Mouse (Mus musculus) kidney, embryonic 14.5 days (tissue): ENCODE results near the gene Nck2. TPM values are rescaled to one million over a fixed set of nuclear protein-coding genes. Genes with fewer than 3 reads are reported as not detected.

ENCODE experiments used
- ATAC-seq: fragments of 200-750 bp; cut with Nextera tagmentation; 2 replicates; pipeline ENCODE4 v1.8.0; 2017; ENCODE audit warnings: moderate number of reproducible peaks, mild to moderate bottlenecking, moderate TSS enrichment, moderate library complexity; ENCODE audit not compliant: low FRiP score, low TSS enrichment
- H3K27ac ChIP-seq: fragments of 300-500 bp; sonication (generic); 2 replicates; pipeline ENCODE4 v1.5.1; 2014; ENCODE audit warnings: low read depth, mild to moderate bottlenecking, low read length, moderate library complexity, mixed read lengths
- H3K27me3 ChIP-seq: fragments of 300-500 bp; sonication (generic); 2 replicates; pipeline ENCODE4 v1.6.1; 2014; ENCODE audit warnings: mild to moderate bottlenecking, low read length; ENCODE audit not compliant: control insufficient read depth, insufficient read depth
- H3K36me3 ChIP-seq: fragments of 300-500 bp; sonication (generic); 2 replicates; pipeline ENCODE4 v1.6.1; 2014; ENCODE audit warnings: low read length, mixed read lengths; ENCODE audit not compliant: control insufficient read depth, insufficient read depth
- H3K4me1 ChIP-seq: fragments of 300-500 bp; sonication (generic); 2 replicates; pipeline ENCODE4 v1.6.1; 2014; ENCODE audit warnings: low read length, mixed read lengths; ENCODE audit not compliant: control insufficient read depth, insufficient read depth
- H3K4me2 ChIP-seq: fragments of 300-500 bp; sonication (generic); replicated peaks from 2 replicates; pipeline ENCODE4 v1.6.1; 2014; ENCODE audit warnings: low read depth, mild to moderate bottlenecking, low read length
- H3K4me3 ChIP-seq: fragments of 300-500 bp; sonication (generic); 2 replicates; pipeline ENCODE4 v1.5.1; 2014; ENCODE audit warnings: mild to moderate bottlenecking, low read length
- H3K9ac ChIP-seq: fragments of 300-500 bp; sonication (generic); 2 replicates; pipeline ENCODE4 v1.6.1; 2014; ENCODE audit warnings: low read depth, mild to moderate bottlenecking, low read length, moderate library complexity
- H3K9me3 ChIP-seq: fragments of 300-500 bp; sonication (generic); 2 replicates; pipeline ENCODE4 v1.6.1; 2016; ENCODE audit warnings: low read length; ENCODE audit not compliant: control insufficient read depth
- WGBS: fragments of 180-500 bp; shearing (Covaris S2); extraction: QIAGEN DNeasy Blood & Tissue Kit; methylation state at CpG from one replicate; pipeline ENCODE4 v1.1.7; 2014; 5-methylcytosine and 5-hydroxymethylcytosine counted together
- polyA plus RNA-seq: library from polyadenylated mRNA; unstranded; fragments of >200 nt; fragmentation: Nextera tagmentation; extraction: Ambion mirVana; gene quantifications from 2 replicates; pipeline ENCODE4 v1.2.1, GENCODE M21; 2014

Nck2 gene
- polyA plus RNA-seq, 1 experiment from 2014 or later = 54.0 TPM

- no peak for ATAC-seq
Observed at GRCm38 (mm10) chr1:43599483-43599882, 155.1 kb downstream of the Nck2 start.

GRCm38 (mm10) chr1:43601054-43601453 lies 156.7 kb downstream of the Nck2 start:
- WGBS = 54% methylated on average over 8 of the region's 8 CpGs
- H3K27me3 ChIP-seq = no peaks in the 10 kb centered on the region
- H3K4me2 ChIP-seq = no peak overlapping the region
- H3K4me3 ChIP-seq = no peak overlapping the region
- no peaks in the 10 kb centered on the region for H3K4me1 ChIP-seq
- peaks cover 5% of the 10 kb centered on the region for H3K9me3 ChIP-seq
- no peak overlapping the region for H3K27ac ChIP-seq
- no peak overlapping the region for H3K9ac ChIP-seq
- no peaks in the 10 kb centered on the region for H3K36me3 ChIP-seq
- no peak for ATAC-seq

More at GRCm38 (mm10) chr1:43599483-43599882, 155.1 kb downstream of the Nck2 start:
- no peaks in the 10 kb centered on the region for H3K36me3 ChIP-seq
- no peak overlapping the region for H3K4me3 ChIP-seq
- H3K27me3 ChIP-seq = no peaks in the 10 kb centered on the region
- H3K9ac ChIP-seq = no peak overlapping the region
- peaks cover 5% of the 10 kb centered on the region for H3K9me3 ChIP-seq
- H3K27ac ChIP-seq = no peak overlapping the region
- no peaks in the 10 kb centered on the region for H3K4me1 ChIP-seq
- no peak overlapping the region for H3K4me2 ChIP-seq

GRCm38 (mm10) chr1:43615948-43616347 lies 171.6 kb downstream of the Nck2 start:
- Histone ChIP-seq H3K4me3 (no peak overlapping the region), H3K4me1 (no peaks in the 10 kb centered on the region), H3K27ac (no peak overlapping the region), H3K9me3 (no peaks in the 10 kb centered on the region), H3K27me3 (no peaks in the 10 kb centered on the region), H3K36me3 (no peaks in the 10 kb centered on the region), H3K4me2 (no peak overlapping the region), H3K9ac (no peak overlapping the region)
- 70% methylated on average over 4 of the region's 4 CpGs for WGBS
- no peak; the same call in 1 of the 2 replicates for ATAC-seq

Other genes starting within 250 kb of the Nck2 start
- 74.1 and 87.6 TPM in 2 replicates for gene Fhl2, start 247.6 kb upstream of the Nck2 start, polyA plus RNA-seq